Mouse (Mus musculus) G1E (cell line): Measurements from ENCODE around the gene Gng4.

ENCODE experiments used
- CTCF ChIP-seq: IDR thresholded peaks from 2 replicates; pipeline ENCODE4 v1.5.1; 2012; ENCODE audit warnings: low read depth, low read length, inconsistent platforms, mixed read lengths
- GATA1 ChIP-seq: IDR thresholded peaks from 2 replicates; pipeline ENCODE4 v1.6.1; 2012; ENCODE audit warnings: borderline replicate concordance, low read length, inconsistent platforms, mixed read lengths
- GATA2 ChIP-seq: IDR thresholded peaks from 2 replicates; pipeline ENCODE4 v1.6.1; 2012; ENCODE audit warnings: low read depth, low read length, inconsistent platforms, borderline replicate concordance
- POLR2AphosphoS5 ChIP-seq: IDR thresholded peaks from 2 replicates; pipeline ENCODE4 v1.6.1; 2012; ENCODE audit warnings: low read depth, low read length, inconsistent platforms; ENCODE audit not compliant: insufficient replicate concordance
- TAL1 ChIP-seq: conservative IDR thresholded peaks from 2 replicates; pipeline ENCODE4 v1.6.1; 2012; ENCODE audit warnings: low read depth, low read length, inconsistent platforms, mixed read lengths

- TF ChIP-seq CTCF (no peak), TAL1 (no peak), GATA1 (no peak), GATA2 (no peak), POLR2AphosphoS5 (no peak)
These were observed 7.9 kb upstream of the Gng4 start for GRCm38 (mm10) chr13:13775778-13776494.
